Mouse (Mus musculus): ENCODE results near the gene Cds2.

Gene Cds2

DNA sequence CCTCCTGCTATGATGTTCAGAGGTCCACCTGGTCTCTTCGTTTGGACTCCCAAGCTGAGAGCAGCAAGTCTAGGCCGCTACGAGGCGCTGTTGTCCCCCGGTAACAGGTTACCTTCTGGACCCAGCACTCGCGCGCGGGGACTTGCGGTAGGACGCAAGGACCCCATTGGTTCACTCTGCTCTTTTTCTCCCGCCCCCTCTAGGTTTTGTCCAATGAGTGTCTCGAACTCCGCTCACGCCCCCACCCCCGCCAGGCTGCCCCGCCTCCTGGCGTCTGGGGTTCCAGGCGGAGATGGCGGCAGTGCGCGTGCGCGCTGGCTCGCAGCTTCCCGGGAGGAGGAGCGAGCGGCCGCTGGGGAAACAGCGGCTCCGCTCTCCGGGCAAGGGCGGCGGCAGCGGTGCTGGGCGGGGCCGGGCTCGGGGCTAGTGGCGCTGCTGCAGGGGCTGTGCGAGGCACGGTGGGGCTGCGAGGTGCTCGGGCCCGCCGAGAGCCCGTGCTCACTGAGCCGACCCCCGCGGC is at the start of gene Cds2:
Cds2 (plus strand) TSS at position 270 of the 520 bp plus-strand sequence.
- in situ Hi-C loops (cut with MboI): no loop called here

DNA sequence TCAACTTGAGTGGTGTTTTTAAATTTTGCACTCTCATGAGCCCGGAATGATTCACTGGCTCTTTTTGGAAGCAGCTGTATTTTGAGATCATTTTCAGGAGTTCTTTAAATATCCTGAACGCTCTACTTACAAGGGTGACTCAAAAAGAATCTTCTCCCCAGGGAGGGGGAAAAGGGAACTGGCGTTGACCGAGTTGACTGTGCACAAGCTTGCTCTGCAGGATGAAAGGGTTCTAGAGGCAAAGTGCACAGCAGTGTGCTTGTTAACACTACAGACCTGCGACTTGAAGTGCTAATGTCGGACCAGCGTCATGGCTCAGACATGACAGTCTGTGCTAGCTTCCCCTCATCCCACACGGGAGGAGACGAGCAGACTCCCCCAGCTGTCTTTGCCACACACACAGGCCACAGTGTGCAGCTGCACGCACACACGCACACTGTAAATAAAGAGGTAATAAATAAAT is 41.3 kb upstream of the Cds2 start:
- in situ Hi-C loops (cut with MboI): no loop called here

DNA sequence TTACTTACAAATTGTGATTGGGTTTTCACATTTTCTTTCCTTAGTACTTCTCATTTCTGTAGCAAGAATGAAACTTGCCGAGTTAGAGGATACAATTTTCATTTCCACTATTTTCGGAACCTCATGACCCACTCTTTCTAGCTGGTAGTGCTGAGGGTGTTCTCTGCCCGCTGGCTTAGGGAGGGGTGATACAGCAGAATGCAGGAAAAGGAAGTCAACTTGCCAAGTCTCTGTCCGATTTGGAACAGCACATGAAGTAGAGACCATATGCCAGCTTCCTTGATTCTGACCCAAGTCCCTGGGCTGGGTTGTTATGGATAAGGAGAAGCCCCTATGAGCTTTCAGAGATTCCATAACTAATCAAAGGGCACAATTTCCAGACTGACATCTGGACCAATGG is 38.6 kb upstream of the Cds2 start:
- in situ Hi-C loops (cut with MboI): no loop called here

DNA sequence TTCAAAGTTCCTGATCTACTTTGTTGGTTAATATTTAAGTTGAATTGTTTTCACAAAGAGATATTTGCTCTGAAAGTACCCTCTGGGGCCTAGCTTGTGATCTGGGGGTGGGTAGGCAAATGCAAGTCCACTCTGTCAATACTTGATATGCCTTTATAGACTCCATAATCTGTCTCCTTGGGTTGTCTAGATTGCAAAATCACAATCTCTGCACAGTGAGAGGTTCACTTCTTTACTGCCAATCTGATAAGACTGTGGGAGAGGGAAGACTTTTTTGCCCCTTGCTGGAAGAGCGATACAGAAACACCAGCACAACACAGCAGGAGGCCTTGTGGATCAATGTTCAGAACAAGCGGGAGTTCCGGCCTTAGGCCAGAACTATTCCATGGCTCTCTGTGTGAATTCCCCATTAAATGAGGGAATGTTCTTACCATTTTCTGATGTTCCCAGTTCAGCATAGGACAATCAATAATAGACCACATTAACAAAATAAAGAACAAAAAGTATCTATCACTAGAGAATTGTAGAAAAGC is 30.5 kb upstream of the Cds2 start:
- in situ Hi-C loops (cut with MboI): loop anchor here (25.0 kb wide), 1 partner anchor 245 kb away; no protein-coding TSS in a partner anchor

DNA sequence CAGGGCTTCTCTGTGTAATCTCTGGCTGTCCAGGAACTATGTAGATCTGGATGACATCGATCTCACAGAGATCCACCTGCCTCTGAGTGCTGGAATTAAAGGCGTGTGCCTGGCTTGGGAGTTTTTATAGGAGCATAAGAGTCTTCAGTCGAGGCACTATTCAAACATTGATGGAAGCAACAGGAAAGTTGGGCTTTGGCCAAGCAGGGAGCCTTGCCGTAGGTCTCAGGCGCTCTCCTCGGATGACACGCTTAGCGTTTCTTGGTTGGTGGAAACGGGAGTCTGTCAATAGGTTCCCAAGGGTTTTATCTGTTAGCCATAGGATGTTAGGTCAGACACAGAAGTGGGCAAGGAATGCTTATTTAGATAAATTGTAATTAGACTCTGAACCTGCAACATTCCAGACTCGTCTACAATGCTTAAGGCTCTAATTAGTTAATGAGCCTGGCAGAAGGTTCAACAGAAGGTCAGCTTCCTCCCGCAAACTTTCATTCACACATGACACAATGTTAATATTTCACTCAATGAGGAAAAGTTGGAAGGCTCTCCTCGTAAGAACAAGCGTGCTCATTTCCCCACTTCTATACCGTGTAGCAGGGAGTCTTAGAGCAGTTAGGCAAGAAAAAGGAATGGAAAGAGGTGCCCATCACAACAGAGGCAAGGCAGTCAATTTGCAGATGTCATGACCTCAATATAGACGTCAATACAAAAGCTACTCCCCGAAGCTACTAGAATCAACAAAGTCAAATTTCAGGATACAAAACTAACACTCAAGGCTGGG is 28.8 kb upstream of the Cds2 start:
- in situ Hi-C loops (cut with MboI): loop anchor here (25.0 kb wide), 1 partner anchor 247 kb away; no protein-coding TSS in a partner anchor

DNA sequence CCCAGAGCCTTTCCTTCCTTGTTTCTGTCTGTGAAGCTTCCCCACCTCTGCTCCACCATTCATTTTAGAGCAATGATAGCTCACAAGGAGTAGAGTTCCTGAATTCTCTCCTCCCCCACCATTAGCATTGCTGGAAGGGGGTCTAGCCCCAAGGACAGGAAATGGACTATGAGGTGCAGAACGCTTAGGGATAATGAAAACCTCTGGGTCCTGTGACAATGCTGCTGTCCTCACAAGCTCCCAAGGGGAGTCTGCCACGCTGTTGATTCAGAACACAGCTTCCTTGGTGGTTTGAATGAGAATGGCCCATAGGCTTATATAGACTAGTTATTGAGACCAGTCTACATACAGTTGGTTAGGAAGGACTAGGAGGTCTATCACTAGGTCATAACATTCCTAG is 27.7 kb upstream of the Cds2 start:
- in situ Hi-C loops (cut with MboI): loop anchor here (25.0 kb wide), 1 partner anchor 248 kb away; no protein-coding TSS in a partner anchor

DNA sequence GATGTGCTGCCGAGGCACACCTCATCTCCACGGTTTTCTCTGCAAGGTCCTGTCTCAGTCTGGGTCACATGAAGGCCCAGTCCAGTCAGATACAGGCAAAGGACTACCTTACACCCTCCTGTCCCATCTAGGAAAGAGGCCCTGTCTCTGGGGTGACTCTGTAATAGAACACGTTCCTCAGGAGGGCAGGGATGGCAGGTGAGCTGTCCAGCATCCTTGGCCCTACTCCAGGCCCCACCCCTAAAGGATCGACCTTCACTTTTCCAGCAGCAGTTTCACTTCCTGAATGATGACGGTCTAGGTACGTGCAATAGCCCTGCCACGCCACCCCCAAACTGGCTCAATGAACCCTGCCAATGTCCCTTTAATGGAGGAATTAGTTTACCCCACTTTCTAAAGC is 27.0 kb upstream of the Cds2 start:
- in situ Hi-C loops (cut with MboI): loop anchor here (25.0 kb wide), 1 partner anchor 249 kb away; no protein-coding TSS in a partner anchor

DNA sequence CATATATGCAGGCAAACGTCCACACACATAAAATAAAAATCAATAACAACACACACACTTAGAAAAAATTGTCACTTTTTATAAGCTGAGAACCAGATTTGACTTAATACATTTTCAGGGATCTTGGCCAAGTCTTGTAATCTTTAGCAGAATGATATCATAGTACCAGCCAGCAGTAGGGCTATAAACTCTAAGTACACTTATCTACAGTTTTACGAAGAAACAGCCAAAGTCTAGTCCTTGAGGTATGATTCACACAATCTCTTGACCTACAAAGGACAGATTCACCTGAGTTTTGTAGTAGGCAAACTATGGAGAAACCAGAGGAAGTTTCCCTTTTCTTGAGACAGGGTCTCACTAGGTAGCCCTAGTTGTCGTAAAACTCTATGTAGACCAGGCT is 23.5 kb upstream of the Cds2 start:
- in situ Hi-C loops (cut with MboI): loop anchor here (25.0 kb wide), 1 partner anchor 252 kb away; no protein-coding TSS in a partner anchor

DNA sequence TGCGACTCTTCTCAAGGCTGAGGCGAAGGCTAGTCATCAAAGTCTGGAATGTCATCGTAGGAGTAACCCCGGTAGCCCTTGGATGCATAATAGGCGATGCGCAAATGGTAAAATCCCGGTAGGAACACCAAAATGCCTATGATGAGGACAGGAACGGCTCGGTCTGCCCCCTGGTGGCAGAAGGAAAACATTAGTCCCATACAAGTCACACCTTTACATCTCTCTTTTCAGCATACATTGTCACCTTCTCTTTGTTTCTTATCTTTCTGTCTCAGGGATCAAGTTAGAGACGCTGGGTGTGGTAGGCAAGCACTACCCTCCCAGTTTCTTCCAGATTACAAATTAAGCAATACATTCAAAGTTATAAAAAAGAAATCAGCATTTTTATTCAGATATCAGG is 22.5 kb upstream of the Cds2 start:
- in situ Hi-C loops (cut with MboI): loop anchor here (10.0 to 25.0 kb wide), 2 partner anchors 253 to 416 kb away; no protein-coding TSS in a partner anchor

DNA sequence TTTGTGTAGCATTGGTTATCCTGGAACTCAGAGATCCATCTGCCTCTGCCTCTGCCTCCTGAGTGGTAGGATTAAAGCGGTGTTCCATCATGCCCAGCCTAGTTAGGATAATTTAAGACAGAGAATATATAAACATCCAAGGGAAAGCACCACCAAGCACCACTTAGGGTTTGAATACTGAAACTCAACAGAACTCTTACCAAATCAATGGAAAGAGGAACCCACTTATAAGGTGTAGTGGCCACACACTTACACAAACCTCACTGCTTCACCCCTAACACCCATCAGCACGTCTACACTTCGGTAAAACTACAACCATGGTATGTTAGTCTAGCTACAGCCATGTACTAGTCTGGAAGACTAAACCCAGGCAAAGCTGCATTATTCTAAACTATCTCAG is 19.6 kb upstream of the Cds2 start:
- in situ Hi-C loops (cut with MboI): loop anchor here (10.0 to 25.0 kb wide), 2 partner anchors 256 to 419 kb away; no protein-coding TSS in a partner anchor

DNA sequence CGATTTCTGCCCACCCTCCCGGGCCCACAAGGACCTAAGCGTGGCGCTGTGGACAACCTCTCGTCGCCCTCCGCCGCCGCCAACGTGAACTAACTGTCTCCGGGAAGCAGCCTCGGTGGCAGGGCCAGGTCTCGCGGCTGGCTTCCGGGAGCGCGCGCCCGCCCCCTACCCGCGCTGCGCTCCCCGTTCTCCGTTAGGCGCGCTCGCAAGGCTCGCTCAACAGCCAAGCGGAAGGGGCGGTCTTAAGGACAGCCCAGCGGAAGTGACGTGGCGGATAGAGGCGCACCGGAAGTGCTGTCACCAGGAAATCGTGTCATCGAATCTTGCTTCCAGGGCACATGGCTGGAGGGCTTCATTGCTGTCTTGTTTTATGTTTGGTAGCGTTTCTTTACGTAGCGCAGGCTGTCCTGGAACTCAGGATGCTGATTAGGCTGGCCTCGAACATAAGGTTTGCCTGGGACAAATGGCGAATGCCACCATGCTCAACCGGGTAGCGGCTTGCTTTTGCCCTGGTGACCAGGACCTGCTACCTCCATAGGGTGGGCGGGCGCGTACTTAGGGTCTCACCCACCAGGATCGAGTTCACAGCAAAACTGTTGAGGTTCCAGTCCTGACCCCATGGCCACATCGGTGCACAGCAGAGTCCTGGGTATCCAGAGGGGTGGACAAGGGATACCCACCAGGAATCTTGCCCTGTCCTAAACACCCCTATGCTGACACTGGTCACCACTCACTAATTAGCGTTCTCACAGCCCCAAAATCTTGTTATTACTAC is 15.2 kb upstream of the Cds2 start, which contains the start of gene Tmem230:
Tmem230 (minus strand) TSS at position 269 of the 775 bp plus-strand sequence.
- in situ Hi-C loops (cut with MboI): loop anchor here (10.0 to 25.0 kb wide), 2 partner anchors 260 to 423 kb away; no protein-coding TSS in a partner anchor

DNA sequence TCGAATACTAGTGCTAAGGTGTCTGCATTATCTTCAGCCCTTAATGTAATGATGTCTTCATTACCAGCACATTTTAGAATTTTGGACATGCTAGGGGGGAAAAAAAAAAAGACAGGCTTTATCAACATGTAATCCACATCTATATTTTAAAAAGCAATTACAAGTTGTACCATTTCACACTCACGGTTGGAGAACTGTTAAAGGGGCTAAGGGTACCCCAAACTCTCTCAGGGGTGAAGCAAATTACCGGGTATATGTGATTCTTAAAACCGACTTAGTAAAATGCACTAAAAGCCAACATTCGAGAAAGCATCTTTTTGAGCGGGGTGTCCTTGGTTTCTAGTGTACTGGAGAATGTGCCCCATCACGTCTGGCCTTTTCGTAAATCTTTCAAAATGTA is 11.0 kb upstream of the Cds2 start:
- in situ Hi-C loops (cut with MboI): no loop called here

DNA sequence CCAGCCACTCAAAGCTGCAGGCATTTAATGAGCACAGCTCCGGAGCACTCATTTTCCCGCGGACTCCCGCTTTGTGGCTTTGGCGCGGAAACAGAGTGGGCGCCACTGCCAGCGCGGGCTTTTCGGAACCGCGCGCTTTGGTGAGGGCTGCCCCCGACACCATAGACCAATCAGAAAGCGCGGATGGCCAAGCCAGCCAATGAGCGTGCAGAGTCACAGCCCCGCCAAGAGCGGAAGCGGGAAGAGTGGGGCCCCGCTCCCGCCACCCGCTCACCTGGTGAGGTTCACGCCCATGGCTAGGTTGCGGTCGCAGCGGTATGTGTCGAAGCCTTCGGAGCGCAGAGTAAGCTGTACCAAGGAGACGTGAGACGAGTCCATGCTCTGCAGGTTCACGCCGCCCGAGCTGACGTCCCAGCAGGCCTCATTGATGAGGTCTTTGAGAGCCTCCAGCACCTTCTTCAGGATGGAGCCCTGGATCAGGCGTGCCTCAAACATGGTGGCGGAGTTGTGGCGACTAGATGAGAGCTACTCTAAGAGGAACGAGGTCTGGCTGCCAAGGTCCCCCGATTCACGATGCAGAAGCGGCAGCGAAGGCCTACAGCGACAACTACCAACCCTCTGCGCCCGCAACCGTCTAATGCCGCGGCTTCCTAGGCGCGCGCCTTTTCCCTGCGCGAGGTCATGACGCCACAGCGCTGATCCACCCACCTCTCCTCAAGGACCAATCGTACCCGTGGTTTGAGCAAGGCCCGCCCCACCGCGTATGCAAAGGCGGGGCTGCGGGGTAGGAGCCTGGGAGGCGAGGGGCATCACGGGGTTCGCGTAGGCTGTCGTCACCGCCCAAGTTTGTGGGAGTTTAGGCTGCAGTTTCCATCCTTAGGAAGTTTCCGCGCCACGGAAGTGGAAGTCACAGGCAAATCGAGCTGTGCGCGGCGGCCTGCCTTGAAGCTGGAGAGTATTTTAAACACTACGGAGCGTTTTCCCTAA is 10.1 kb upstream of the Cds2 start, which contains the start of gene Pcna:
Pcna (minus strand) TSS at position 773 of the 987 bp plus-strand sequence.
- in situ Hi-C loops (cut with MboI): no loop called here

DNA sequence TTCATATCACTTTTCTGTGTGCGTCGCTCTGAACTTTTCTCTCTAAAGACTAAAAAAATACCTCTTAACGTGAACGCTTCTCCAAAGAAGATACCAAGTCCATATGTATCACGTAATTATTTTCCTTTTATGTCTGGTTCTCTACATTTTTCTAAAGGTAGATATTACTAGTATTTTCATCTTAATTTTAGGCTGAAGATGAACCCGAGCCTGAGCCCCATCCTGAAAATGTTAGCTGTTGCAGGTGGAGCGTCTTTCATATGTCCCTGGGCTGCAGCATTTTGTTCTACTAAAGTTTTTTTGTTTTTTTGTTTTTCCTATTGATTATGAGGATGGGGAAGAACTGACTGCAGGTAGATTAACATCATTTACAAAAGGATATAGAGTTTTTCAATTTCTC is 9.3 kb upstream of the Cds2 start:
- in situ Hi-C loops (cut with MboI): no loop called here

DNA sequence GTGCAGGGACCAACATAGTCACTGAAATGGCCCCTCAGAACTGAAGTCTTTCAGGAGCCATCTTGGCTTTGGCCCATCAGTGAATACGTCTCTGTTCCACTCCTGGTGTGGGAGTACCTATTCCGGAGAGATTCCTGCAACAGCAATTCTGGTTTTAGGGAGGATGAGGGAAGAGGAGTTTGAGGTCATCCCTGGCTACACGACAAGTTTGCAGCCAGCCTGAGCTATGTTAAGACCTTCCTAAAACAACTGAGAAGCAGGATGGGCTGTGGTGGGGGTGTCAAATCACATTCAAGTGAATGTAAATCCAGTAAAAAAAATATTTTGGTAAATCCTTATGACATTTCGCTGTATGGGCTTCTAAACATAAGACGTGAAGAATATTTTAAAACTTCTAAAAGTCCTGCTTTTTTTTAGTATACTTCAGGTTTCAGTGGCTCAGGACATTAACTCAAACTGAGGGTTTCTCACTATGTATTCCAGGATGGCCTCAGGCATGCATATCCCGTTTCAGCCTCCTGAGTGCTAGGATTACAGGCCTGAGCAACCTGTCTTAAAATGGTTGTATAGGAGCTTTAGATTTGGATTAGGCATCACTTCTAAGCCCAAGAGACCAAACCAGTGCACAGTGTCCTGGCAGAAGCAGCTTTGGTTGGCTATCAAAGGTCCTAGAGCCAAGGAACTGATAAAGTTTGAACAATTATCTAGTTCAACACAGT is 5.4 kb upstream of the Cds2 start:
- in situ Hi-C loops (cut with MboI): no loop called here

DNA sequence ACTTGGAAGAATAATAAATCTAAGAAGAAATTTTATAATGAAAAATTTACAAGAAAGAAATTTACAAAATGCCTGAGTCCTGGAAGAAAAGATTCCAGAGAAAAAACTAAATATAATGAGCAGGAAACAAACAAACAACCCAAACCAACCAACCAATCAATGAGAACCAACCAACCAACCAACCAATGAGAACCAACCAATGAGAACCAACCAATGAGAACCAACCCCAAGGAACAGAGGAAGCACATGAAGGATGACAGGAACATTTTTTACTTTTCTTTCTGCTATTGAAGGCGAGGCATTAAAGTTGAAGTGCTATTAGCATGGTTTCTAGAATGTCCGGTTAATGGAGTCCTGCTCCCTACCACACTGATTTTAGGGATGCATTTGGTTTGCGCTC is 2.3 kb upstream of the Cds2 start:
- in situ Hi-C loops (cut with MboI): no loop called here

DNA sequence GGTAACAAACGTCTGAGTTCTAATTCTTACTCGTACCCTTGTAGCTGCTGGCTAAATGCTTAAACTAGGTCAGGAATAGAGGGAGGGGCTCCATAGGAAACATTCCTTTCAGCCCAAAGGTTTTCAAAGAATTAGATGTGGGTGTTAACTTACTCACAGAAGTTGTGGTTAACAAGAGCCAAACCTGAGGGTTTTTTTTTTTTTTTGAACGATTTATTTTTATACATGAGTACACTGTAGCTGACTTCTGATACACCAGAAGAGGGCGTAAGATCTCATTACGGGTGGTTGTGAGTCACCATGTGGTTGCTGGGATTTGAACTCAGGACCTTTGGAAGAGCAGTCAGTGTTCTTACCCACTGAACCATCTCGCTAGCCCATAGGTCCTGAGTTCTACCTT is 773 bp upstream of the Cds2 start:
- in situ Hi-C loops (cut with MboI): no loop called here

DNA sequence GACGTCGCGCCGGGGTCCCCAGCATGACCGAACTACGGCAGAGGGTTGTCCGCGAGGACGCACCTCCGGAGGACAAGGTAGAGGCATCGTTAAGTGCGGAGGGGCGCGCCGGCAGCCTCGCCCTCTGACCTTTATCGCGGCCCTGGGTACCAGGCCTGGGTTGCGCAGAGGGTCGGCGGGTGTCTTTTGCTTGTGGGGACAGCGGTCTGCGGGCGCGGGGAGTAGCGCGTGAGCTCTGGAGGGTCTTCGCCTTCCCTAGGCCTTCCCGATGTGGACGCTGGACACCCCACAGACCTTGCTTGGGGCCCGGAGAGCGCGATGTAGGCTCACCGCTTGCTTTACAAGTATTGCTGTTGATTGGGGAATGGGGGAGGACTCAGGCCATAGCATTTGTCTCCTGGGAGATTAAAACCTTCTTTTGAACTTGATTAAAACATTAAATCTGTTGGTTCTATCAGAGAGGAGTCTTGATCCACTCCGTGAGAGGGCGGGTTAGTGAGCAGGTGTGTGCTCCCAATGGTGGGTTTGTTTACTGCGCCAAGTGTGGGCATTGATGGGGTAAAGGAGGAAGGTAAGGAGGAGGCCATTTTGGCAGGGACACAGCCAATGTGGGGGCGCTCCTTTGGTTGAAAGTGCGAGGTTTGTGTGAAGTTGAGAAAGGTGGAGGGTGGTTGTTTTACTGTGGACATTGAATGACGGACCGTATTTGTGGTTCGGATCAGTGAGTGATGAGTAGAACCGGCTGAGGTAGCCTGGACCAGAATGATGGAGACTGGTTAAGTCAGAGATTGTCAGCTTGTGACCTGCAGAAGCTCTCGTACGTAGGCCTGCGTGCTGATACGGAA is 695 bp downstream of the Cds2 start:
- in situ Hi-C loops (cut with MboI): no loop called here

DNA sequence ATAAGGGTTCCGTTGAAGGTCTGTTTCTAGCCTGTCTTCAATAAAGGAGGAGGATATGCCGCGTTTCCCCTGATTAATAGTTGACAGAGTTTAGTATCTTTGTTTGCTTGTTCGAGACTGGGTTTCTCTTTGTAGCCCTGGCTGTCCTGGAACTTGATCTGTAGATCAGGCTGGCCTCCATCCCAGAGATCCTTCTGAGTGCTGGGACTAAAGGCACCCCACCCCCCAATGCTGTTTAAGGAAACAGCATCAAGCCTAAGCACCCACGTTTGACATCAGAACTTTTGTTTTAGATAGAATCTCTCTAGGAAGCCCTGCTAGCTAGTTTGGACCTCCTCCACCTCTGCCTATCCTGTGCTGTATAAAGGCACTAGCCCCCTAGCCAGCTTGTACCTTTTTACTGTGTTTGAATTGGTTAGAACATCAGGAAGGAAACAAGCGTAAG is 1.3 kb downstream of the Cds2 start:
- in situ Hi-C loops (cut with MboI): no loop called here

All from mature B cell (primary cell).